Mouse (Mus musculus) lung, embryonic 16.5 days (tissue): ENCODE results near the gene Mettl7a2. TPM values are rescaled to one million over a fixed set of nuclear protein-coding genes. Genes with fewer than 3 reads are reported as not detected.
"Not testable (repeated sequence)": the region's sequence is repeated elsewhere in the genome, so short reads cannot be mapped to it uniquely, and the experiment has no call there.

ENCODE experiments used
- ATAC-seq: fragments of 200-750 bp; cut with Nextera tagmentation; 2 replicates; pipeline ENCODE4 v1.8.0; 2017; ENCODE audit warnings: low read depth, mild to moderate bottlenecking, moderate library complexity
- H3K27ac ChIP-seq: fragments of 300-500 bp; sonication (generic); 2 replicates; pipeline ENCODE4 v1.5.1; 2014; ENCODE audit warnings: mild to moderate bottlenecking, control low read depth, low read length
- H3K27me3 ChIP-seq: fragments of 300-500 bp; sonication (generic); 2 replicates; pipeline ENCODE4 v1.6.1; 2014; ENCODE audit warnings: low read depth, low read length, mixed read lengths; ENCODE audit not compliant: control insufficient read depth, insufficient read depth
- H3K36me3 ChIP-seq: fragments of 300-500 bp; sonication (generic); 2 replicates; pipeline ENCODE4 v1.6.1; 2014; ENCODE audit warnings: low read length; ENCODE audit not compliant: control insufficient read depth, insufficient read depth
- H3K4me1 ChIP-seq: fragments of 300-500 bp; sonication (generic); replicated peaks from 2 replicates; pipeline ENCODE4 v1.6.1; 2014; ENCODE audit warnings: low read length, mixed read lengths; ENCODE audit not compliant: control insufficient read depth, insufficient read depth
- H3K4me2 ChIP-seq: fragments of 300-500 bp; sonication (generic); 2 replicates; pipeline ENCODE4 v1.6.1; 2014; ENCODE audit warnings: low read depth, low read length, control low read depth
- H3K4me3 ChIP-seq: fragments of 300-500 bp; sonication (generic); 2 replicates; pipeline ENCODE4 v1.5.1; 2014; ENCODE audit warnings: mild to moderate bottlenecking, low read length, control low read depth
- H3K9ac ChIP-seq: fragments of 300-500 bp; sonication (generic); 2 replicates; pipeline ENCODE4 v1.6.1; 2014; ENCODE audit warnings: low read length, control low read depth
- H3K9me3 ChIP-seq: fragments of 300-500 bp; sonication (generic); 2 replicates; pipeline ENCODE4 v1.6.1; 2016; ENCODE audit warnings: low read length; ENCODE audit not compliant: control insufficient read depth
- WGBS: fragments of 180-500 bp; shearing (Covaris S2); extraction: QIAGEN DNeasy Blood & Tissue Kit; methylation state at CpG from one replicate; pipeline ENCODE4 v1.1.7; 2014; 5-methylcytosine and 5-hydroxymethylcytosine counted together
- polyA plus RNA-seq: library from polyadenylated mRNA; unstranded; fragments of >200 nt; fragmentation: Nextera tagmentation; extraction: Ambion mirVana; gene quantifications from 2 replicates; pipeline ENCODE4 v1.2.1, GENCODE M21; 2015

Mettl7a2 gene
- polyA plus RNA-seq, 1 experiment from 2014 or later: not detected

DNA sequence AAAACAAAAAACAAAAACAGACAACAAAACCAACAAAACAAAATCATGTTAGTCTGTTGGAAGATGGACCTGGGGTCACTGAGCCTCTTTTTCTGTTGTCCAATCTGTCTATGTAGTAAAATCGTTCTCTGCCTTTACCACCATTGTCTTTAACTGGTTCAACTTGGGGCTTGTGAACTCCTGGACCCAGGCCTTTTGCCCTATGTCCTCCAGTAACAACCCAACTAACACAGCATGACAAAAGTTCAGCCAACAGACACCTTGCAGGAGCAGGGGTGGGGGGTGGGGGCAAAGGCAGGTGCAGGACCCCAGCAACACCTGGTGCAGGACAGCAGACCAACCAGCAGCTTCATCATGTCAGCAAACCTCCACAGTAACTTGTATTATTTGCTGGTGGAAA lies 33.1 kb upstream of the Mettl7a2 start:
- Histone ChIP-seq H3K4me3 (no peak overlapping the region), H3K4me1 (peaks cover 21% of the 10 kb centered on the region), H3K9ac (no peak overlapping the region), H3K4me2 (no peak overlapping the region), H3K27ac (peak overlapping the region; percentile 62), H3K9me3 (no peaks in the 10 kb centered on the region), H3K36me3 (no peaks in the 10 kb centered on the region), H3K27me3 (no peaks in the 10 kb centered on the region)
- no peak for ATAC-seq
- WGBS: 91% methylated on average over 1 of the region's 1 CpGs

DNA sequence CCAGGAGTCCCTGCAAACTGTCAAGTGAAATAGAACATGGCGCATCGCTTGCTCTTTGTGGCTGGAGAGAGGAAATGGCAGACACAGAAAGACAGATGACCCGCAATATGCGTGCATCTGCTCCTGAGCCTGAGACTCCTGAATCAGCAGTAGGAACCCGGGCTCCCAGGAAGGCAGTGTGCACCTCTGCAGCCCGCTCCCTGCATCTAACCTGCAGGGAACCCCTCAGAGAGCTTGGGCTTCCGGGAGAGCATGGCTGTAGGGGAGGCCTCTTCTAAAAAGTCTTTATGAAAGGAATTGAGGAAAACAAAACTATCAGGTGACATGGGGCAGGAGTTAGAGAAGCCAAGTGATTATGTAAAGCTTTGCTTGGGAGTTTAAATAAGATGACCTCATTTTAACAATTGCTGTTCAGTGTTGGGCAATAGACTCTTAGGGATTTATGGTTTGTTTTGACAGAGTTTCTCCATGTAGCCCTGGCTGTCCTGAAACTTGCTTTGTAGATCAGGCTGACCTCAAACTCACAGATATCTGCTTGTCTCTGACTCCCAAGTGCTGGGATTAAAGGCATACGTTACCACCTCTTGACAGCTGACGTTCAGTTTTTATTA lies 32.6 kb upstream of the Mettl7a2 start:
- Histone ChIP-seq H3K27me3 (no peaks in the 10 kb centered on the region), H3K9me3 (no peaks in the 10 kb centered on the region), H3K36me3 (no peaks in the 10 kb centered on the region), H3K9ac (no peak overlapping the region), H3K4me1 (peaks cover 21% of the 10 kb centered on the region), H3K4me3 (no peak overlapping the region), H3K4me2 (no peak overlapping the region), H3K27ac (peak overlapping the region; percentile 62)
- WGBS: 47% methylated on average over 9 of the region's 9 CpGs
- no peak; the same call in 1 of the 2 replicates for ATAC-seq

DNA sequence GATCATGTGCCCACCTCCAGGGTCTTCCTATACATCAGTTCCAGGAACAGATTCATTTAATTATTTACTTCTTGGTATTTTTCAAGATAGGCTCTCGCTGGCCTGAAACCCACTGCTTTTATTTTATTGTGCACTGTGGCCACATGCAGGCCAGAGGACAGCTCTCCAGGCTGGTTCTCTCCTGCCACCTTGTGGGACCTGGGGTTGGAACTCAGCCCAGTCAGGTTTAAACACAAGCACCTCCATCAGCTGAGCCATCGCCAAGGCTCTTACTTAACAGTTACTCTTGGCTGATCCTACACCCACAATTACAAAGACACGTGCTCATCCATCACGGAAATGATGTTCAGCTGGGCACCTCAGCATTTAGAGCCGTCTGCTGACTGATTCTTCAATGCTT lies 31.9 kb upstream of the Mettl7a2 start:
- peak overlapping the region; percentile 34 for H3K27ac ChIP-seq
- 34% methylated on average over 5 of the region's 5 CpGs for WGBS
- no peak for ATAC-seq
- no peaks in the 10 kb centered on the region for H3K27me3 ChIP-seq
- H3K36me3 ChIP-seq: no peaks in the 10 kb centered on the region
- H3K4me2 ChIP-seq: no peak overlapping the region
- peaks cover 21% of the 10 kb centered on the region for H3K4me1 ChIP-seq
- no peak overlapping the region for H3K9ac ChIP-seq
- no peaks in the 10 kb centered on the region for H3K9me3 ChIP-seq
- H3K4me3 ChIP-seq: no peak overlapping the region

DNA sequence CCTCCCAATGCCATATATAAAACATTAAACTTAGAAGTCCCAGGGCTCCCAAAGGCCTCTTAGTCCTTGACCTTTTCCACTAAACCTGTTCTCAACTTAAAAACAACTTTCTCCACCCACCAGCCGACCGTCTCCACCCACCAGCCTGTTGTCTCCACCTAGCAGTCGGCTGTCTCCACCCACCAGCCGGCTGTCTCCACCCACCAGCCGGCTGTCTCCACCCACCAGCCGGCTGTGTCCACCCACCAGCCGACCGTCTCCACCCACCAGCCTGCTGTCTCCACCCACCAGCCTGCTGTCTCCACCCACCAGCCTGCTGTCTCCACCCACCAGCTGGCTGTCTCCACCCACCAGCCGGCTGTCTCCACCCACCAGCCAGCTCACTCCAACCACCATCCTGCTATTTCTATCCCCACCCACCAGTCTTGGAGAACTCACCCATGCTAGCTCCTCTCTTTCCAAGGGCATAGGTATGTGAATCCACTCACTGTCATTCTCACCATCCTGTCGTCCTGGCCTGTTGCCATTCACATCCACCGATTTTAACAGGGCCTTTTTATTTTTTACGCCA lies 28.9 kb upstream of the Mettl7a2 start:
- Histone ChIP-seq H3K4me2 (no peak overlapping the region), H3K27me3 (no peaks in the 10 kb centered on the region), H3K9ac (no peak overlapping the region), H3K9me3 (no peaks in the 10 kb centered on the region), H3K4me1 (peaks cover 11% of the 10 kb centered on the region; the same call in 1 of the 2 replicates), H3K27ac (no peak overlapping the region), H3K4me3 (no peak overlapping the region), H3K36me3 (no peaks in the 10 kb centered on the region)
- WGBS: 64% methylated on average over 12 of the region's 12 CpGs
- ATAC-seq: no peak

DNA sequence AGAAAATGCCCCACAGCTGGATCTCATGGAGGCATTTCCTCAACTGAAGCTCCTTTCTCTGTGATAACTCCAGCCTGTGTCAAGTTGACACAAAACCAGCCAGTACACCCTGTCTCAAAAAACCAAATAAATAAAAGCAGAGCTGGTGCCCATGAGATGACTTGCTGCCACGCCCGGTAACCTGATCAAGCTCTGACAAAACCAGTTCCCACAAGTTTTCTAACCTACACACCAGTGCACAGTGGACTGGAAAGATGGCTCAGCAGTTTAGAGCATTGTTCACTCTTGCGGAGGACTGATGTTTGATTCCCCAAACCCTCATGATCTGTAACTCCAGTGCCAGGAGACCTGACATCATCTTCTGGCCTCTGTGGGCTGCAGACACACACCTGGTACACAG lies 27.8 kb upstream of the Mettl7a2 start:
- no peak overlapping the region for H3K9ac ChIP-seq
- 92% methylated on average over 3 of the region's 3 CpGs for WGBS
- H3K27ac ChIP-seq: no peak overlapping the region
- H3K36me3 ChIP-seq: no peaks in the 10 kb centered on the region
- H3K4me3 ChIP-seq: no peak overlapping the region
- H3K9me3 ChIP-seq: no peaks in the 10 kb centered on the region
- H3K27me3 ChIP-seq: no peaks in the 10 kb centered on the region
- H3K4me1 ChIP-seq: peaks cover 4% of the 10 kb centered on the region; the same call in 1 of the 2 replicates
- H3K4me2 ChIP-seq: no peak overlapping the region
- ATAC-seq: no peak

DNA sequence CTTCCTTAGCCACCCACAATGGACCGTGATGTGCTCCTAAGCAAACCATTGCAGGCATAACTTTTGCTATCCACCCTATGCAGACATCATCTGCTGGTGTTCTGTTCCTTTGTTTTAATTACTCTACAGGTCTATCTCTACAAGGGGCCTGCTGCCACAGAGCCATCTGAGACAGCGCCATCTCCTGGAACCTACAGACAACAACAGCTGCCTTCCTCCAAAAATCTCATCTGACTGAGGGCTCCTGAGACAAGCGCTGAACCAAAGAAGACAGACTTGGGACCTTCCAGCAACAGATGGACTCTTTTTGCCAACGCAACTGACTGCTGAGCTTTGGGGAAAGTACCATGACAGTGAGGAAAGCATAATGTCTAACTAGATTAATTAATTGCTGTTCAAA lies 24.9 kb upstream of the Mettl7a2 start:
- not testable (repeated sequence) for H3K4me2 ChIP-seq, H3K36me3 ChIP-seq, H3K27me3 ChIP-seq, H3K4me1 ChIP-seq, H3K4me3 ChIP-seq, H3K9me3 ChIP-seq, H3K9ac ChIP-seq, H3K27ac ChIP-seq, ATAC-seq
- 58% methylated on average over 3 of the region's 4 CpGs for WGBS

DNA sequence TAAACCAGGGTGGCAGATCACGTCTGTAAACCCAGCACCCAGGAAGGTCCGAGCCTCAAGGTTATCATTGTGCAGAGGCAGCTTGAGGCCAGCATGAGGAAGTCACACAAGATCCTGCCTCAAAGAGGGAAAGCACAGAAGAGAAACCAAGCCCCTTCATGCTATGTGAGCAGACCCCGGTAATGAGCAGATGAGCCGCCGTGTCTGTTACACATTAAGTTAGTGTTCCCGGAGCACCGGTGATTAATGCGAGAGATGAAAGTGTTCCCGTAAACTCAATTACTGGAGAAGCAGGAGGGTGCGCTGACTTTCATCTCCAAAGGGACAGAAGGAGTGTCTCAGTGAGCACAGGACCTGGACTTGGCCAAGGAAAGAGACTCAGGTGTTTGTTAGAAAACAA lies 23.7 kb upstream of the Mettl7a2 start:
- H3K9ac ChIP-seq, H3K27me3 ChIP-seq, H3K4me1 ChIP-seq, H3K4me2 ChIP-seq, H3K36me3 ChIP-seq, H3K9me3 ChIP-seq, H3K4me3 ChIP-seq, ATAC-seq, H3K27ac ChIP-seq: not testable (repeated sequence)
- 62% methylated on average over 10 of the region's 10 CpGs for WGBS

DNA sequence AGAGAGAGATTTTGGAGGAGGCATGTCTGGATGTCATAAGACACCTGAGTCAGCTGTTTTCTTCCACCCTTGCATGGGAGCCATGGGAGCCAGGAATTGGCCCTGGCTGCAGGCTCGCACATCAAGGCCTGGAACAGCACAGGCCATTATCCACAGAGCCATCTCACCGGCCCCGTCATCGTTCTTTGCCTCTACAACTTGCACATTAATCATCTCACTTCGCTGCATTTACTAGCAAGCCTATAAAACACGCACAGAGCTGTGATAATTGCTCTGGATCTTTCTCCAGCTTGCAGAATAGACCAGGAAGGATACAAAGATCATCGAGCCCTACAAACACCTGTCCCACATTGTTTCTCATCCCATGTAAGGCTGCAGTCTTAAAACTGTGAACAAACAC lies 22.3 kb upstream of the Mettl7a2 start:
- Histone ChIP-seq H3K27me3 (no peaks in the 10 kb centered on the region), H3K27ac (no peak overlapping the region), H3K4me2 (no peak overlapping the region), H3K4me3 (no peak overlapping the region), H3K4me1 (no peaks in the 10 kb centered on the region), H3K9me3 (no peaks in the 10 kb centered on the region), H3K9ac (no peak overlapping the region), H3K36me3 (no peaks in the 10 kb centered on the region)
- WGBS: 81% methylated on average over 7 of the region's 7 CpGs
- ATAC-seq: no peak

DNA sequence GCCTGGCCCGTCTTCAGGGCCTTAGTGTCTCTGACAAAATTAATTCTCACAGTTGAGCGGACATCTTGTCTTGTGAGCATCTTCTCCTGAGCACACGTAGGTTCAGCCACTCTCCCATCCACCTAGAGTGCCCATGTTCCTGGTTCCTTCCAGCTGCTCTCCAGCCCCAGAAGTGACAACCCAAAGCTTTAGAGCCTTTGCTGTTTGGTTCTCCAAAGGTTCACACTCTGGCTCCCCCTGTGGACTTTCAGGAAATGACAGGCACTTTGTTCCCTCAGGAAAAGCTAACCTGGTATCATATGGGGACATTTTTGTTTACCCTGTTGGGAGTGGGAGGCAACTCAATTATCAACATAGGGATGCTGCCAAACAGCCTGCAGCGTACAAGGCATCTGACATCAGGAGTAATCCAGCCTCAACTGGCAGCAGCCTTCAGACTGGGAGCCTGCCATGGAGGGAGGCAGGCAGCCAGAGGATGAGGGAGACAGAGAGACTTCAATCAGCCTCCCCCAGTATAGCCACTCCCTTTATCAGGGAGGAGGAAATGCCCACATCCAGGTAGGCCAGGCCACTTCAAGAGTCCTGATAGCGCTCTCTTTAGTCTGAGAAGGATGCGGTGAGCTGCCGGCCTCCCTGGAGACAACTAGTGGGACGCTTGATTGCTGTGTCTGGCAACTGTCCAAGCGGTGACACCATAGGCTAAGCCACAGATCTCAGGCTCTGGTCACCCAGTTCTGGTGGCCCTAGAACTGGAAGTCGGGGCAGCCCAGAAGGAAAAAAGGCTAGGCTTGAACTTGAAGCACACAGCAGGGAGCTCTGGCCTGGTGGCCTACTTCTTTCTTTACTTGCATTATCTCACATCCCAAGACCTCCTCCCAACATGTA lies 20.7 kb upstream of the Mettl7a2 start:
- 21% methylated on average over 2 of the region's 10 CpGs for WGBS
- peak; percentile 51 for ATAC-seq
- H3K36me3 ChIP-seq: not testable (repeated sequence)

More for the DNA sequence above, 20.7 kb upstream of the Mettl7a2 start:
- H3K9ac ChIP-seq, H3K4me1 ChIP-seq, H3K27me3 ChIP-seq, H3K9me3 ChIP-seq, H3K4me3 ChIP-seq, H3K4me2 ChIP-seq, H3K27ac ChIP-seq: not testable (repeated sequence)
